Mouse (Mus musculus): Measurements from ENCODE around the gene Lpp. TPM values are rescaled to one million over a fixed set of nuclear protein-coding genes. Genes with fewer than 3 reads are reported as not detected.
A peak's percentile ranks its signal among the peaks of the same experiment; 100 is the strongest.

Lpp gene
- polyA plus RNA-seq, 1 experiment from 2014 or later: 107 TPM

DNA sequence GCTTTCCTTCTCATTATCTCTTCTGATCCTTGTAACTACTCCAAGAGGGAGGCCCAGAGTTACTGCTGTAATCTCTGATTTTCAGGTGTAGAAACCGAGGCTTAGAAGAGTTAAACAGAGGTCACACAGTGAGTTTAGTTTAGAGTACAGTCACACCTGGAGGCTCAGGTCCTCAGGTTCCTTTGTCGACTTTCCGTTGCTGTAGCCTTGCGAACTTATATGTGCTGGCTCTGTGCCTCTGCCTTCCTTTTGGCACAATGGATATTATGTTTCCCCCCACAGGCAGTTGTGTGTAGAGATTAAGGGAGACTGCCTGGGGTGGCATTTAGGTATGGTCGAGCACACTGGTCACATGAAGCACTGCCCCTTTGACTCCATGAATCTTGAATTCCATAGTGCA, 50.2 kb downstream of the Lpp start:
- H3K4me3 ChIP-seq (ENCODE audit: low read depth, low read length): no peak overlapping the region
- no peak for ATAC-seq (ENCODE audit: insufficient number of reproducible peaks, insufficient read depth, low FRiP score, low read depth)
- 46% methylated on average over 5 of the region's 5 CpGs for WGBS
- H3K9me3 ChIP-seq (ENCODE audit: control insufficient read depth, low read depth, low read length): no peaks in the 10 kb centered on the region
- H3K27ac ChIP-seq (ENCODE audit: low read length): peak overlapping the region; percentile 74; the same call in 1 of the 2 replicates
- no peaks in the 10 kb centered on the region for H3K27me3 ChIP-seq (ENCODE audit: control insufficient read depth, insufficient read depth, low read length)
- H3K4me1 ChIP-seq (ENCODE audit: control insufficient read depth, insufficient read depth, low read length): peaks cover 37% of the 10 kb centered on the region
- H3K36me3 ChIP-seq (ENCODE audit: control insufficient read depth, insufficient read depth, low read length): no peaks in the 10 kb centered on the region
- H3K9ac ChIP-seq (replicated peaks; ENCODE audit: low read depth, low read length): no peak overlapping the region
- H3K4me2 ChIP-seq (replicated peaks; ENCODE audit: low read depth, low read length): no peak overlapping the region

DNA sequence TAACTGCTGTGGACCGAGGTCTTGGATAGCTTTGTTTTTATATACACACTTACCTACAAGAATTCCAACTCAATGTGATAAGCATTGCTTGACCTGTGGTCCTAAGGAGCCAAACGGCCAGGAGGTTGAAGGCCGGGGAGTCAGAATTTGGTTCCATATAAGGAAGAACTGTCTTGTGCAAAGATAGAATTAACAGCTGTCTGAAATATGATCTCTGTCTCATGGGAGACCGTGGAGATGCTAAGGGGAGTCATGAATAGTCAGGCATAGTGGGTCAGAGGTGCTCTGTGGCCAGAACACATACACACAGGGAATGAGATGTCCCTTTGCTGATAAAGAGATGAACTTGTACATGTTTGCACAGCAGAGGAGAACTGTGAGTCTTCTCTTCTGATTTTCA, 51.5 kb downstream of the Lpp start:
- no peak for ATAC-seq (ENCODE audit: insufficient number of reproducible peaks, insufficient read depth, low FRiP score, low read depth)
- no peak overlapping the region for H3K4me3 ChIP-seq (ENCODE audit: low read depth, low read length)
- WGBS: 60% methylated on average over 4 of the region's 4 CpGs
- no peaks in the 10 kb centered on the region for H3K27me3 ChIP-seq (ENCODE audit: control insufficient read depth, insufficient read depth, low read length)
- no peak overlapping the region for H3K27ac ChIP-seq (ENCODE audit: low read length)
- H3K9ac ChIP-seq (replicated peaks; ENCODE audit: low read depth, low read length): no peak overlapping the region
- H3K9me3 ChIP-seq (ENCODE audit: control insufficient read depth, low read depth, low read length): no peaks in the 10 kb centered on the region
- no peak overlapping the region for H3K4me2 ChIP-seq (replicated peaks; ENCODE audit: low read depth, low read length)
- no peaks in the 10 kb centered on the region for H3K36me3 ChIP-seq (ENCODE audit: control insufficient read depth, insufficient read depth, low read length)
- H3K4me1 ChIP-seq (ENCODE audit: control insufficient read depth, insufficient read depth, low read length): peaks cover 46% of the 10 kb centered on the region

DNA sequence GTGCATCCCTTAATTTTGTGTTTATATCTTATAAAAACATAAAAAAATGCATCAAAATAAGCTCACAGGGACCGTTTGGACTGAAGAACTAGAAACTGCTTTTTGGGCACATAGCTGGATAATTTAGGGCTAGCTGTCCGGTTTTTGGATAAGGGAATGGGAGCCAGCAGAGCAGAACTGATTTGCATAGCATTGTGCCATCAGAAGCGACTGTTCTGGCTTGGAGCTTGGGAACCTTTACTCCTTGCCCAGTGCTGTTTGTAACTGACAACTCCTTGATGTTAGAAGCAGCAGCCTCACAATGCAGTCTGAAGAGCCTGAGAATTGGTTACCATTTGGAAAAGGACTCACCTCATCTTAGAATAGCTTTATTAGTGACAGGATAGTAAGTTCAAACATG, 52.2 kb downstream of the Lpp start:
- Histone ChIP-seq H3K4me1 (ENCODE audit: control insufficient read depth, insufficient read depth, low read length) (peaks cover 52% of the 10 kb centered on the region), H3K4me3 (ENCODE audit: low read depth, low read length) (no peak overlapping the region), H3K27ac (ENCODE audit: low read length) (no peak overlapping the region), H3K9ac (replicated peaks; ENCODE audit: low read depth, low read length) (no peak overlapping the region), H3K27me3 (ENCODE audit: control insufficient read depth, insufficient read depth, low read length) (no peaks in the 10 kb centered on the region), H3K9me3 (ENCODE audit: control insufficient read depth, low read depth, low read length) (no peaks in the 10 kb centered on the region), H3K4me2 (replicated peaks; ENCODE audit: low read depth, low read length) (no peak overlapping the region), H3K36me3 (ENCODE audit: control insufficient read depth, insufficient read depth, low read length) (no peaks in the 10 kb centered on the region)
- 76% methylated on average over 3 of the region's 3 CpGs for WGBS
- ATAC-seq (ENCODE audit: insufficient number of reproducible peaks, insufficient read depth, low FRiP score, low read depth): no peak

DNA sequence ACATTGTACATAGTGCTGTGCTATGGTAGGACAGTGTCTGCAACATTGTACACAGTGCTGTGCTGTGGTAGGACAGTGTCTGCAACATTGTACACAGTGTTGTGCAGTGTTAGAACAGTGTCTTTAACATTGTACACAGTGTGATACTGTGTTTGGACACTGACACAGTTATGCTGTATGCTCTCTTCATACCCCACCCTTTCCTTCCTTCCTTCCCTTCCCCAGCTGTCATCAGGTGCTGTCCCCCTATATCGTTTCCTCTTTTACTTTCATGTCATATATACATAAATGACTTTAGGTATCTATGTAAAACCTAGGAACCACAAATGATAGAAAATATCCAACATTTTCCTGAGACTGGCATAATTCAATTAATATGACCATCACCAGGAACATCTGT, 53.1 kb downstream of the Lpp start:
- Histone ChIP-seq H3K9ac (replicated peaks; ENCODE audit: low read depth, low read length) (no peak overlapping the region), H3K4me2 (replicated peaks; ENCODE audit: low read depth, low read length) (no peak overlapping the region), H3K27ac (ENCODE audit: low read length) (no peak overlapping the region), H3K36me3 (ENCODE audit: control insufficient read depth, insufficient read depth, low read length) (no peaks in the 10 kb centered on the region), H3K9me3 (ENCODE audit: control insufficient read depth, low read depth, low read length) (no peaks in the 10 kb centered on the region), H3K27me3 (ENCODE audit: control insufficient read depth, insufficient read depth, low read length) (no peaks in the 10 kb centered on the region), H3K4me1 (ENCODE audit: control insufficient read depth, insufficient read depth, low read length) (peaks cover 55% of the 10 kb centered on the region), H3K4me3 (ENCODE audit: low read depth, low read length) (no peak overlapping the region)
- 83% methylated on average over 1 of the region's 1 CpGs for WGBS
- no peak for ATAC-seq (ENCODE audit: insufficient number of reproducible peaks, insufficient read depth, low FRiP score, low read depth)

DNA sequence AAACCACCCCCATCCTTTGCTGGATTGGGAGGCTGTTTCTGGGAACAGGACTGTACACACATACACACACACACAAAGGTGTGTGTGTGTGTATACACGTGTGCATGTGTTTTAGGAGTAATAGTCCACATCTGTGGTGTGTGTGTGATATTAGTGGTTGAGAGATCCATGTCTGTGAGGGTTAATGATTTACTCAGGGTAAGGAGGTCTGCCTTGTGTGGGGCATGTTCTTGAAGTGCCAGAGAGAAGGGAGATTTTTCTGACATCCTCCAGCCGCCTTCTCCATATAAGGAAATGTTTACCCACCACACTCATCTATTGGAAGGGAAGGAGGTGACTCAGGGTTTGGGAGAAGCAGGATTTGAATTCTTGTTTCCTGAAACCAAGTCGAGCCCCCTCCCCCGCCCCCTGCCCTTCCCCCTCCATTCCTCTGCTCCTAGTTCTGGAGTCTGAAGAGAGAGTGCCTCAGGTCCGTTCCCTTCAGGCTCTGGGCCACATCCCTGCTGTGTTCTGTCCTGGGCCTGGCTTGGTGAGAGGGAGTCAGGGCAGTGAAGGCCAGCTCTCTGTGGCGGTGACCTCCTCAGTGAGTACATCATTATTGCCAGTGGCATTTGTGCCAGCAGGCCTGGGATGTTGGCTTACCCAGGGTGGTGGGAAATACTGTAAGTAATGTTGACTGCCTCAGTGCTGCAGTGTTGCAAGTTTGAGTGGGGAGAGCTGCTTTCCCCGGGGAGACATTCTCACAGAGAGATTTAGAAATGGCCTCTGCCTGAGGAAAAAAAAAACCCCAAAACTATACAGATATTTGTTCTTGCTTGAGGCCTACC, 54.6 kb downstream of the Lpp start:
- Histone ChIP-seq H3K36me3 (ENCODE audit: control insufficient read depth, insufficient read depth, low read length) (no peaks in the 10 kb centered on the region), H3K27ac (ENCODE audit: low read length) (peak overlapping the region; percentile 68; the same call in 1 of the 2 replicates), H3K9me3 (ENCODE audit: control insufficient read depth, low read depth, low read length) (no peaks in the 10 kb centered on the region), H3K4me2 (replicated peaks; ENCODE audit: low read depth, low read length) (peak overlapping the region; percentile 15; the same call in 1 of the 2 replicates), H3K27me3 (ENCODE audit: control insufficient read depth, insufficient read depth, low read length) (no peaks in the 10 kb centered on the region), H3K4me1 (ENCODE audit: control insufficient read depth, insufficient read depth, low read length) (peaks cover 48% of the 10 kb centered on the region), H3K9ac (replicated peaks; ENCODE audit: low read depth, low read length) (no peak overlapping the region), H3K4me3 (ENCODE audit: low read depth, low read length) (no peak overlapping the region)
- ATAC-seq (ENCODE audit: insufficient number of reproducible peaks, insufficient read depth, low FRiP score, low read depth): peak; percentile 72
- WGBS: 30% methylated on average over 7 of the region's 7 CpGs

DNA sequence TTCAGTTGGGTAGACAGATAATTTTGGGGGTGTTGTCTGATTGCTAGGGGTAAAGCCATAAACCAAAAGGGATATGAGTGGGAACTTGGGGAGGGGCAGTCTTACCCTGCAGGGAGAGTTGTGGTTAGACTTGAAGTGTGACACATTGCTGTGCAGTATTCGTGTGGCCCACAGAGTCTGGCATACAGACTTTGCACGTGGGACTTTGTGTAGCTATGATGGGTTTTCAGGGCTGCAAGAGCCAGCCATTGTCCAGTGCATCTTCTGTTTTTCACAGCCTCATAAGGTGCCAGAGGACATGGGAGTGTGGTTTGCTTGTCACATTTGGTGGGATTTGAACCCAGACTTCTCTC, 55.2 kb downstream of the Lpp start:
- Histone ChIP-seq H3K4me1 (ENCODE audit: control insufficient read depth, insufficient read depth, low read length) (peaks cover 43% of the 10 kb centered on the region), H3K9ac (replicated peaks; ENCODE audit: low read depth, low read length) (no peak overlapping the region), H3K9me3 (ENCODE audit: control insufficient read depth, low read depth, low read length) (no peaks in the 10 kb centered on the region), H3K27me3 (ENCODE audit: control insufficient read depth, insufficient read depth, low read length) (no peaks in the 10 kb centered on the region), H3K4me2 (replicated peaks; ENCODE audit: low read depth, low read length) (0 out of 2 replicates have a peak overlapping the region, but pooled peaks have one; percentile 15), H3K27ac (ENCODE audit: low read length) (no peak overlapping the region; the same call in 1 of the 2 replicates), H3K4me3 (ENCODE audit: low read depth, low read length) (no peak overlapping the region), H3K36me3 (ENCODE audit: control insufficient read depth, insufficient read depth, low read length) (no peaks in the 10 kb centered on the region)
- WGBS: 56% methylated on average over 2 of the region's 2 CpGs
- ATAC-seq (ENCODE audit: insufficient number of reproducible peaks, insufficient read depth, low FRiP score, low read depth): no peak

DNA sequence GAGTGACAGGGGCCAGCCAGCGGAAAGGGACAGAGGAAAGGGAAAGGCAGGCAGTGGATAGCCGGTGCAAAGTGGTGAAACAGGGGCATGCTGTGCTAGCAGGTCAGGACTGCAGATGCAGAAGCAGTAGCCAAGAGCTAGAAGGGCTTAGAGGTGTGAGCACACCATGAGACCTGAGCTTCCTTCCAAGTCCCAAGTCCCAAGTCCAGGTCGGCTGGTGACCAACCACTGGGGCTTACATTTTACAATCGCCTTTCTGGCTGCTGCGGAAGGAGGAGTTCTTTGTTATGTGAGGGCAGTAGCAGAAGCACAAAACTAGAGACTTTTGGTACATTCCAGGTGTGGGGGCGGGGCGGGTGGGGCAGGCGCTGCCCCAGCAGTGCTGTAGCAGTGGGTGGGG, 56.5 kb downstream of the Lpp start:
- no peak for ATAC-seq (ENCODE audit: insufficient number of reproducible peaks, insufficient read depth, low FRiP score, low read depth)
- H3K27me3 ChIP-seq (ENCODE audit: control insufficient read depth, insufficient read depth, low read length): no peaks in the 10 kb centered on the region
- no peak overlapping the region for H3K4me3 ChIP-seq (ENCODE audit: low read depth, low read length)
- H3K4me1 ChIP-seq (ENCODE audit: control insufficient read depth, insufficient read depth, low read length): peaks cover 41% of the 10 kb centered on the region
- H3K27ac ChIP-seq (ENCODE audit: low read length): 0 out of 2 replicates have a peak overlapping the region, but pooled peaks have one; percentile 35
- no peaks in the 10 kb centered on the region for H3K9me3 ChIP-seq (ENCODE audit: control insufficient read depth, low read depth, low read length)
- 14% methylated on average over 8 of the region's 8 CpGs for WGBS
- no peak overlapping the region for H3K9ac ChIP-seq (replicated peaks; ENCODE audit: low read depth, low read length)
- no peaks in the 10 kb centered on the region for H3K36me3 ChIP-seq (ENCODE audit: control insufficient read depth, insufficient read depth, low read length)
- peak overlapping the region; percentile 23 for H3K4me2 ChIP-seq (replicated peaks; ENCODE audit: low read depth, low read length)

DNA sequence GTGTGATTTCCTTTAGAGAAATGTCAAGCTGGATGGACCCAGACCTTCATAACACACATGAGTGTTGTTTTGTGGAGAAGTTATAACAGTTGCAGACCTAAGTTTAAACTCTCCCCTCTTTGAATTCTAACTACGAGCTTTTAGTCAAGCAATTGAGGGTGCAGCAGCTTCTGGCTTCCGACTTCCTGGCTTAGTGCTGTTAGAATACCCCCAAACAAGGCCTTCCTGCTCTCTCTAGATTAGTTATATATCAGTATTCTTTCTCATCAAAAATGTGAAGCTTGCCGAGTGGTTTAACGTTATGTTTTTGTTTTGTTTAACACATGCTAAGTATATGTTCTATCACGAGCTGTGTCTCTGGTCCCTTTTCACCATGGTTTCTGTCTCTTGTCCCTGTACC, 56.9 kb downstream of the Lpp start:
- no peak for ATAC-seq (ENCODE audit: insufficient number of reproducible peaks, insufficient read depth, low FRiP score, low read depth)
- H3K27ac ChIP-seq (ENCODE audit: low read length): no peak overlapping the region
- no peaks in the 10 kb centered on the region for H3K36me3 ChIP-seq (ENCODE audit: control insufficient read depth, insufficient read depth, low read length)
- H3K9ac ChIP-seq (replicated peaks; ENCODE audit: low read depth, low read length): no peak overlapping the region
- WGBS: 37% methylated on average over 5 of the region's 5 CpGs
- H3K9me3 ChIP-seq (ENCODE audit: control insufficient read depth, low read depth, low read length): no peaks in the 10 kb centered on the region
- no peak overlapping the region for H3K4me3 ChIP-seq (ENCODE audit: low read depth, low read length)
- H3K4me2 ChIP-seq (replicated peaks; ENCODE audit: low read depth, low read length): no peak overlapping the region; the same call in 1 of the 2 replicates
- H3K27me3 ChIP-seq (ENCODE audit: control insufficient read depth, insufficient read depth, low read length): no peaks in the 10 kb centered on the region
- H3K4me1 ChIP-seq (ENCODE audit: control insufficient read depth, insufficient read depth, low read length): peaks cover 43% of the 10 kb centered on the region

DNA sequence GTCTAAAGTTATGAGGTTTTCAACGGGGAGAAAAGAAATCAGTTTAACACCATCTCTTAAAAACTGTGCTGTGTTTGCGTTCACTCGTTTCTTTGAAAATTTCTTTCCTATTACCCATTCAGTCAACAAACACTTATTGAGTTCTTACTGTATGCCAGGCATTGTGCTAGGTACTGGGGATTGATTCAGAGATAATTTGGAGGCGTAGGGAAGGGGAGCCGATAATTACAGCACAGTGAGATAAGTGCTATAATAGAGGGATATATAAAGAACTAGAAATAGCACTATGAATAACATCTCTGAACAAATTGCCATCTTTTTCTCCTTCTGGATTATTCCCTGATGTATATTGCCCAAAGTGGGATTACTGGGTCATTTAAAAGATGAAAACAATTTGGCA, 57.8 kb downstream of the Lpp start:
- H3K9me3 ChIP-seq (ENCODE audit: control insufficient read depth, low read depth, low read length): no peaks in the 10 kb centered on the region
- no peak overlapping the region for H3K4me3 ChIP-seq (ENCODE audit: low read depth, low read length)
- H3K27me3 ChIP-seq (ENCODE audit: control insufficient read depth, insufficient read depth, low read length): no peaks in the 10 kb centered on the region
- no peak overlapping the region for H3K27ac ChIP-seq (ENCODE audit: low read length)
- H3K36me3 ChIP-seq (ENCODE audit: control insufficient read depth, insufficient read depth, low read length): no peaks in the 10 kb centered on the region
- peaks cover 50% of the 10 kb centered on the region for H3K4me1 ChIP-seq (ENCODE audit: control insufficient read depth, insufficient read depth, low read length)
- H3K4me2 ChIP-seq (replicated peaks; ENCODE audit: low read depth, low read length): no peak overlapping the region
- WGBS: 73% methylated on average over 5 of the region's 5 CpGs
- H3K9ac ChIP-seq (replicated peaks; ENCODE audit: low read depth, low read length): no peak overlapping the region
- ATAC-seq (ENCODE audit: insufficient number of reproducible peaks, insufficient read depth, low FRiP score, low read depth): no peak
